Mouse (Mus musculus): ENCODE data around the gene Gm47955.
"Not testable (repeated sequence)": the region's sequence is repeated elsewhere in the genome, so short reads cannot be mapped to it uniquely, and the experiment has no call there.

The Gm47955 gene

GRCm38 (mm10) chr1:82993947-82994346, 33.9 kb downstream of the Gm47955 start:
- CTCF ChIA-PET: no interaction called here

- CTCF ChIA-PET: not testable (repeated sequence)
Measured at GRCm38 (mm10) chr1:83000306-83000705, 40.2 kb downstream of the Gm47955 start, which contains the start of gene Gm47959. Gene Gm47959 (plus strand): TSS chr1:83000548.

GRCm38 (mm10) chr1:83006218-83007179, 46.4 kb downstream of the Gm47955 start:
- CTCF ChIA-PET: no interaction called here

DNA sequence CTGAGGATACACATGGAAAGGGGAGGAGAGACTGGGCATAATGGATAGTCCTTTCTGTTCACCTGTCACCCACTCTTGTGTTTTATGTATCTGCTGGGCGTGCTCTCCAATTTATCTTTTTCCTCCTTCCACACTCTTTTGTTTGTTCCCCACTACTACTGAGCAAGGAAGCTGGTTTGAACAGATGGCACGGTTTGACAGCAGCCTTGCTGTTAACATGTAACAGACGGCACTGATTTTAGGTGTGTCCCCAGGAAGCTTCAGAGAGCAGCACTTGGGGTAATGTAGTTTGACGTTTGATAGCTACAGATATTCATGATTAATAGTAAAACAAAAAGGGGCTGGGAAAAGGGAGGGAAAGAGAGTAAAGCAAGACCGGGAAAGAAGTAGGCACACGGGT, 47.4 kb downstream of the Gm47955 start:
- CTCF ChIA-PET: no interaction called here

All from spleen, embryonic (tissue).